15 mouse cellular contexts compared by ENCODE assay signal in the genomic region with DNA sequence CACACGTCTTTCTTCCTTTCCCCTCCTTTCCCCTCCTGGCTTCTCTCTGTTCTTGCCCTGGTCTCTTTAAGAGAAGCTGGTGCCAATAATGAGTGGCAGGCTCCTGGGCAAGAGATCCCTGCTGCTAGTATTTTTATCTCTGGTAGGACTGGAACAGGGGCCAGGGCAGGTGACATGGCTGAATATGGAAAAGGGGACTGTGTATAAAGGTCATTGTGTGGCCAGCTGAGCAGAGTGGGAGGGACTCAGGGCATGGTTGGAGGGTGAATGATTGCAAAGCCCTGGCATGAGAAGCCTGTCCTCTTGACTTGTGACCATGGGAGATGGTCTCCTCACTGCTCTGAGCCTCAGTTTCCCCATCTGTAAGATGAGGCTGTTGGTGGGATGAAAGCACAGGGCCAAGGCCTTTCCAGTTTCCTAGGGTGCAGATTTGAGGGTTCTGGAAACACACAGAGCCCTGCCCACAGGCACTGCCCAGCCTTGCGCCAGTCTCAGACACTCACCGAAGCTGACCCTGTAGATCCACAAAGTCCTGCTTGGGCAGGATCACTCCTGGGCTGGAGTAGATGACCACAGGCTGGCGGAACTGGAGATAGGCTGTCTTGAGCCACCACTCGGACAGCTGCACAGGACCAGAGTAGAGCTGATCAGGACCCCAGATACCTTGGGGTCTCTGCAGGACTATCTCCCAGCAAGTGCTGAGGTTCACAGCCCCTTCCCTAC. TPM values are rescaled to one million over a fixed set of nuclear protein-coding genes. Genes with fewer than 3 reads are reported as not detected.
DNase-seq lines count a peak whose midpoint lies in the region; ATAC-seq and TF ChIP-seq lines count a peak whose summit lies in the region.
"Had no signal": no experiment of that assay in that cellular context is flagged by ENCODE, and none has a peak within 500 bp of the region (broad histone marks: within the 10 kb centered on the region; RNA-seq: fewer than 3 reads in every experiment).

No protein-coding gene starts in this region.

- H3K9me3 ChIP-seq in heart, embryonic 11.5 days (replicated peaks; ENCODE audit: control insufficient read depth, low read length): no peaks in the 10 kb centered on the region
- H3K9me3 ChIP-seq in heart, embryonic 10.5 days: no peaks in the 10 kb centered on the region
- H3K9me3 ChIP-seq: embryonic facial prominence, embryonic 12.5 days; forebrain, embryonic 10.5 days; limb, embryonic 10.5 days had no signal

- DNase-seq in heart, adult 11 months: peak; percentile 98
- peak; percentile 57 to 78 for DNase-seq in gastrocnemius, adult 8-10 months (ENCODE audit: low spot score in 2 of 2)
- DNase-seq in heart, embryonic 10.5 days (ENCODE audit: low spot score): no peak
- DNase-seq in kidney, adult 8-10 months: peak; percentile 76 to 86
- DNase-seq in layer of hippocampus, postnatal 10 days (ENCODE audit: low spot score in 2 of 2): no peak
- no peak for DNase-seq in left cerebral cortex, adult 18-20 months (ENCODE audit: low spot score in 2 of 2)
- no peak for DNase-seq in left cerebral cortex, adult 2 months (ENCODE audit: extremely low spot score in 1 of 2, low spot score in 2 of 2)
- DNase-seq: cerebellum, postnatal 10 days; lung, embryonic 14.5 days had no signal

- WGBS in heart, embryonic 11.5 days (ENCODE audit: insufficient replicate concordance): 69% methylated on average over 5 of the region's 5 CpGs
- WGBS in heart, embryonic 10.5 days: 81% methylated on average over 5 of the region's 5 CpGs

- no peak for TF ChIP-seq CTCF in left cerebral cortex, adult 2 months (IDR thresholded peaks at IDR 0.05)

- no peak overlapping the region for H3K27ac ChIP-seq in heart, embryonic 11.5 days (ENCODE audit: low read depth, low read length)
- peak overlapping the region; percentile 50; the same call in 1 of the 2 replicates for H3K27ac ChIP-seq in heart, embryonic 10.5 days
- no peak overlapping the region for H3K27ac ChIP-seq in left cerebral cortex, adult 2 months
- H3K27ac ChIP-seq: embryonic facial prominence, embryonic 12.5 days; forebrain, embryonic 10.5 days; hindbrain, embryonic 14.5 days; limb, embryonic 10.5 days had no signal

- no peak overlapping the region for H3K4me3 ChIP-seq in heart, embryonic 11.5 days (ENCODE audit: low read depth, low read length)
- H3K4me3 ChIP-seq in heart, embryonic 10.5 days: no peak overlapping the region
- no peak overlapping the region for H3K4me3 ChIP-seq in left cerebral cortex, adult 2 months
- H3K4me3 ChIP-seq: embryonic facial prominence, embryonic 12.5 days; forebrain, embryonic 10.5 days; limb, embryonic 10.5 days had no signal

- no peak for ATAC-seq in heart, embryonic 11.5 days (replicated peaks; ENCODE audit: insufficient number of reproducible peaks, low FRiP score, low TSS enrichment)

- no peak overlapping the region for H3K9ac ChIP-seq in heart, embryonic 11.5 days (ENCODE audit: low read depth, low read length)
- H3K9ac ChIP-seq: embryonic facial prominence, embryonic 12.5 days; hindbrain, embryonic 14.5 days; lung, embryonic 14.5 days had no signal

- intact Hi-C loops in left cerebral cortex, adult 2 months (cut with DNase I): loop anchor here (5.0 kb wide), 1 partner anchor 47 kb away; the partner anchor contains the start of gene Miga2

- no peaks in the 10 kb centered on the region for H3K27me3 ChIP-seq in heart, embryonic 11.5 days (ENCODE audit: control insufficient read depth, insufficient read depth, low read length)
- no peaks in the 10 kb centered on the region for H3K27me3 ChIP-seq in heart, embryonic 10.5 days (ENCODE audit: insufficient read depth, poor library complexity, severe bottlenecking)
- H3K27me3 ChIP-seq: embryonic facial prominence, embryonic 12.5 days had no signal

- H3K4me1 ChIP-seq in heart, embryonic 11.5 days (ENCODE audit: control insufficient read depth, insufficient read depth, low read length): peaks cover 5% of the 10 kb centered on the region; the same call in 1 of the 2 replicates
- peaks cover 19% of the 10 kb centered on the region for H3K4me1 ChIP-seq in heart, embryonic 10.5 days

- H3K4me2 ChIP-seq in heart, embryonic 11.5 days: no peak overlapping the region
- H3K4me2 ChIP-seq: embryonic facial prominence, embryonic 12.5 days; hindbrain, embryonic 14.5 days; lung, embryonic 14.5 days; midbrain, embryonic 11.5 days had no signal

- peaks cover 17% of the 10 kb centered on the region for H3K36me3 ChIP-seq in heart, embryonic 11.5 days (ENCODE audit: control insufficient read depth, insufficient read depth, low read length)
- peaks cover 84% of the 10 kb centered on the region for H3K36me3 ChIP-seq in heart, embryonic 10.5 days

RNA-seq across cellular contexts. Expression of gene Crat, which starts 6.0 kb away (rescaled TPM):
- 61.5 and 66.0 TPM in 2 replicates for polyA plus RNA-seq in heart, embryonic 11.5 days (2014; fragmentation: Nextera tagmentation; extraction: Ambion mirVana)
- 100 to 1,000 TPM; 355 to 420 (median 382) TPM for total RNA-seq in gastrocnemius, adult 8-10 months (2022)
- polyA plus RNA-seq in heart, embryonic 10.5 days (2016; fragmentation: Nextera tagmentation; extraction: Ambion mirVana): 36.1 and 55.2 TPM in 2 replicates
- 10 to 100 TPM; 39.0 to 41.9 TPM for total RNA-seq in layer of hippocampus, postnatal 10 days (2021)
- 10 to 100 TPM; 53.7 to 57.3 TPM for total RNA-seq in left cerebral cortex, adult 18-20 months (2021)
- 10 to 100 TPM; 56.5 to 58.2 TPM for total RNA-seq in left cerebral cortex, adult 2 months (2021)

RNA-seq across cellular contexts. Expression of gene Ptpa, which starts 6.2 kb away (rescaled TPM):
- polyA plus RNA-seq in heart, embryonic 11.5 days (2014; fragmentation: Nextera tagmentation; extraction: Ambion mirVana): 50.3 and 63.5 TPM in 2 replicates
- 10 to 100 TPM; 55.6 to 70.0 (median 63.9) TPM for total RNA-seq in gastrocnemius, adult 8-10 months (2022)
- polyA plus RNA-seq in heart, embryonic 10.5 days (2016; fragmentation: Nextera tagmentation; extraction: Ambion mirVana): 129 and 140 TPM in 2 replicates
- 100 to 1,000 TPM; 144 to 159 TPM for total RNA-seq in layer of hippocampus, postnatal 10 days (2021)
- 100 to 1,000 TPM; 182 to 189 TPM for total RNA-seq in left cerebral cortex, adult 18-20 months (2021)
- 100 to 1,000 TPM; 177 to 178 TPM for total RNA-seq in left cerebral cortex, adult 2 months (2021)

RNA-seq across cellular contexts. Expression of gene Dolpp1, which starts 17.6 kb away (rescaled TPM):
- 19.5 and 21.3 TPM in 2 replicates for polyA plus RNA-seq in heart, embryonic 11.5 days (2014; fragmentation: Nextera tagmentation; extraction: Ambion mirVana)
- 1 to 10 TPM; 3.9 to 4.5 (median 4.1) TPM for total RNA-seq in gastrocnemius, adult 8-10 months (2022)
- polyA plus RNA-seq in heart, embryonic 10.5 days (2016; fragmentation: Nextera tagmentation; extraction: Ambion mirVana): 29.9 and 36.1 TPM in 2 replicates
- 10 to 100 TPM; 31.7 to 37.4 TPM for total RNA-seq in layer of hippocampus, postnatal 10 days (2021)
- 10 to 100 TPM; 24.2 to 27.5 TPM for total RNA-seq in left cerebral cortex, adult 18-20 months (2021)
- 10 to 100 TPM; 25.8 to 26.8 TPM for total RNA-seq in left cerebral cortex, adult 2 months (2021)

RNA-seq across cellular contexts. Expression of gene Miga2, which starts 45.6 kb away (rescaled TPM):
- 22.2 and 22.9 TPM in 2 replicates for polyA plus RNA-seq in heart, embryonic 11.5 days (2014; fragmentation: Nextera tagmentation; extraction: Ambion mirVana)
- 10 to 100 TPM; 13.2 to 29.8 (median 17.4) TPM for total RNA-seq in gastrocnemius, adult 8-10 months (2022)
- polyA plus RNA-seq in heart, embryonic 10.5 days (2016; fragmentation: Nextera tagmentation; extraction: Ambion mirVana): 28.2 and 35.1 TPM in 2 replicates
- 100 to 1,000 TPM; 101 to 112 TPM for total RNA-seq in layer of hippocampus, postnatal 10 days (2021)
- 100 to 1,000 TPM; 108 to 120 TPM for total RNA-seq in left cerebral cortex, adult 18-20 months (2021)
- 100 to 1,000 TPM; 120 to 138 TPM for total RNA-seq in left cerebral cortex, adult 2 months (2021)

RNA-seq across cellular contexts. Expression of gene Sh3glb2, which starts 50.5 kb away (rescaled TPM):
- 78.8 and 80.2 TPM in 2 replicates for polyA plus RNA-seq in heart, embryonic 11.5 days (2014; fragmentation: Nextera tagmentation; extraction: Ambion mirVana)
- total RNA-seq in gastrocnemius, adult 8-10 months (2022): 10 to 100 TPM; 15.3 to 18.5 (median 16.8) TPM
- polyA plus RNA-seq in heart, embryonic 10.5 days (2016; fragmentation: Nextera tagmentation; extraction: Ambion mirVana): 101 and 132 TPM in 2 replicates
- total RNA-seq in layer of hippocampus, postnatal 10 days (2021): 100 to 1,000 TPM; 209 to 233 TPM
- 100 to 1,000 TPM; 295 to 306 TPM for total RNA-seq in left cerebral cortex, adult 18-20 months (2021)
- total RNA-seq in left cerebral cortex, adult 2 months (2021): 100 to 1,000 TPM; 291 to 312 TPM

Comparison
In these comparisons a context has a peak if more than half of its experiments do, and no peak if none do; other contexts are left out.
1. DNase-seq: peak in heart, adult 11 months (single experiment), gastrocnemius, adult 8-10 months (2 of 2) and kidney, adult 8-10 months (2 of 2); none in heart, embryonic 10.5 days (single experiment), layer of hippocampus, postnatal 10 days (0 of 2), left cerebral cortex, adult 18-20 months (0 of 2) and left cerebral cortex, adult 2 months (0 of 2).
2. RNA of gene Crat, which starts 6.0 kb away (total RNA-seq): 355 to 420 TPM in gastrocnemius, adult 8-10 months; 56.5 to 58.2 TPM in left cerebral cortex, adult 2 months, 53.7 to 57.3 TPM in left cerebral cortex, adult 18-20 months and 39.0 to 41.9 TPM in layer of hippocampus, postnatal 10 days; every median in the first group is over 4 times any median in the second.
3. RNA of gene Dolpp1, which starts 17.6 kb away (total RNA-seq): 31.7 to 37.4 TPM in layer of hippocampus, postnatal 10 days, 24.2 to 27.5 TPM in left cerebral cortex, adult 18-20 months and 25.8 to 26.8 TPM in left cerebral cortex, adult 2 months; 3.9 to 4.5 TPM in gastrocnemius, adult 8-10 months; every median in the first group is over 4 times any median in the second.